Mouse (Mus musculus) myocyte (in vitro differentiated cells): ENCODE data around the gene Xrcc4.
"Not testable (repeated sequence)": the region's sequence is repeated elsewhere in the genome, so short reads cannot be mapped to it uniquely, and the experiment has no call there.

Source experiments
- E2F4 ChIP-seq: IDR thresholded peaks from one replicate; pipeline ENCODE4 v1.6.1; 2011; ENCODE audit warnings: mild to moderate bottlenecking, control low read depth, moderate library complexity; ENCODE audit not compliant: insufficient read depth
- MYOG ChIP-seq, 3 experiments: IDR thresholded peaks; one replicate each; pipeline ENCODE4 v1.6.1; 2011; ENCODE audit warnings: control low read depth in 2 of 3, low read depth in 2 of 3, mild to moderate bottlenecking in 2 of 3; ENCODE audit not compliant: insufficient read length in 2 of 3, control insufficient read depth in 1 of 3, insufficient read depth in 1 of 3
- POLR2AphosphoS2 ChIP-seq: IDR thresholded peaks from one replicate; pipeline ENCODE4 v1.6.1; 2011; ENCODE audit warnings: low read depth, control low read depth; ENCODE audit not compliant: insufficient read length
- REST ChIP-seq: IDR thresholded peaks from one replicate; pipeline ENCODE4 v1.6.1; 2011; ENCODE audit warnings: mild to moderate bottlenecking, control low read depth, moderate library complexity; ENCODE audit not compliant: insufficient read depth, insufficient read length
- TCF3 ChIP-seq: IDR thresholded peaks from one replicate; pipeline ENCODE4 v1.6.1; 2011; ENCODE audit warnings: low read depth, control low read depth; ENCODE audit not compliant: insufficient read length
- USF1 ChIP-seq: IDR thresholded peaks from one replicate; pipeline ENCODE4 v1.6.1; 2011; ENCODE audit warnings: low read depth, mild to moderate bottlenecking, control low read depth, moderate library complexity

DNA sequence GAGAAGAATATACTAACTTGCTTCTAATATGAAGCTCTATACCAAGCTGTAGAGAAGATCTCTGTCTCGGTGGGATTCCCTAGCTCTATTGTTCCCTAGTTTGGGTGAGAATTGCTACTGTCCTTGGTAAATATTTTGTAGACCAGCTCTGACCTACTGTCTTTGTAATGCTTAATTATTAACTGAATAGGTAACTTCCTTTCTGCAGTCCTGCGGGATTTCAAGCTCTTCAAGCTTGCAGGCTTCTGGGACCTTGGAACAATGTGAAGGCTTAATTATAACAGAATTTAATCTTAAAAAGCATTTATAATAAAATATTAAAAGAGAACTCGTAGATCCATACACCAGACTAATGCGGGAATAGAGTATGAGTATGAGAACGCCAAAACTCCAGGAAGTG is 19.3 kb upstream of the Xrcc4 start:
- TF ChIP-seq TCF3; USF1; MYOG (IDR thresholded peaks at IDR 0.05; ENCODE audit: control insufficient read depth in 1 of 3, insufficient read depth in 1 of 3, insufficient read length in 2 of 3, low read depth in 2 of 3); E2F4; POLR2AphosphoS2; REST: not testable (repeated sequence)
